Mouse (Mus musculus): Measurements from ENCODE around the gene Cer1. TPM values are rescaled to one million over a fixed set of nuclear protein-coding genes. Genes with fewer than 3 reads are reported as not detected.

The Cer1 gene
- total RNA-seq, 2 experiments from 2014 or later = not detected

Other genes starting within 250 kb of the Cer1 start
- 10 to 100 TPM; 74.8 to 75.9 TPM for gene Nfib, start 179.4 kb downstream of the Cer1 start, total RNA-seq (2021)
- 10 to 100 TPM in 1 of 2 experiments, 1 to 10 TPM in 1; 9.9 to 12.0 TPM for gene Zdhhc21, start 25.2 kb downstream of the Cer1 start, total RNA-seq (2021)
- 1 to 10 TPM in 1 of 2 experiments, under 1 TPM in 1; 0.86 to 1.1 TPM for gene Frem1, start 167.2 kb upstream of the Cer1 start, total RNA-seq (2021)

Data from gastrocnemius, postnatal 36 days (tissue).